Mouse (Mus musculus): ENCODE measurements around the gene Mbnl1. TPM values are rescaled to one million over a fixed set of nuclear protein-coding genes. Genes with fewer than 3 reads are reported as not detected.

Mbnl1 gene
- total and polyA plus RNA-seq, 3 experiments, result 174 to 332 (median 249) TPM

- no peak for TF ChIP-seq ZKSCAN1 (IDR thresholded peaks at IDR 0.05; ENCODE audit: borderline replicate concordance, low read depth, low read length)
- no peak for TF ChIP-seq SMC3 (IDR thresholded peaks at IDR 0.05; ENCODE audit: low read depth, low read length)
- TF ChIP-seq USF2 (conservative IDR thresholded peaks at IDR 0.05; ENCODE audit: low read depth, low read length), result no peak
- TF ChIP-seq MEF2A (IDR thresholded peaks at IDR 0.05; ENCODE audit: borderline replicate concordance, low read depth, low read length), result no peak
- no peak for TF ChIP-seq ZC3H11A (IDR thresholded peaks at IDR 0.05; ENCODE audit: low read depth, low read length)
- TF ChIP-seq E2F4 (IDR thresholded peaks at IDR 0.05; ENCODE audit: insufficient replicate concordance, low read depth, low read length), result no peak
- TF ChIP-seq POLR2A (IDR thresholded peaks at IDR 0.05; ENCODE audit: low read depth, low read length), result no peak
- TF ChIP-seq SIN3A (IDR thresholded peaks at IDR 0.05; ENCODE audit: low read length), result no peak
- TF ChIP-seq UBTF (IDR thresholded peaks at IDR 0.05; ENCODE audit: low read depth, low read length), result no peak
- Histone ChIP-seq H3K4me2 (ENCODE audit: insufficient read depth, low read depth, poor library complexity, severe bottlenecking) (no peak overlapping the region), H3K9me3 (replicated peaks; ENCODE audit: low read length) (no peaks in the 10 kb centered on the region), H3K79me2 (replicated peaks; ENCODE audit: control insufficient read depth, extremely low read depth, insufficient read depth, poor library complexity, severe bottlenecking) (peaks cover 17% of the 10 kb centered on the region), H3K4me1 (ENCODE audit: control insufficient read depth in 1 of 2, insufficient read depth in 2 of 2) (peaks cover 5 to 38% of the 10 kb centered on the region in 2 experiments; a peak in 3 of 4 replicates), H3K4me3 (replicated peaks in 1 of 3; ENCODE audit: low read depth in 2 of 3, low read length in 2 of 3, poor library complexity in 1 of 3) (no peak overlapping the region), H3K27ac (ENCODE audit: insufficient read depth, low read depth) (peak overlapping the region; percentile 4; the same call in 1 of the 2 replicates), H3K36me3 (replicated peaks in 1 of 2; ENCODE audit: control insufficient read depth in 1 of 2, insufficient read depth in 1 of 2, low read length in 1 of 2) (peaks cover 37 to 61% of the 10 kb centered on the region in 2 experiments), H3K9ac (ENCODE audit: insufficient read depth, low read depth) (no peak overlapping the region), H3K27me3 (replicated peaks) (no peaks in the 10 kb centered on the region)
- dilution Hi-C loops (cut with MboI; ENCODE audit: extremely low pct_ligation_motif_present, extremely low pct_unique_long_range_greater_than_20kb, low sequenced_read_pairs) (no loop called here), in situ Hi-C loops (cut with MboI; ENCODE audit: low pct_ligation_motif_present, low pct_unique_long_range_greater_than_20kb, low sequenced_read_pairs) (no loop called here)
- DNase-seq (ENCODE audit: extremely low read depth), result no peak
These were observed 145.0 kb downstream of the Mbnl1 start for GRCm38 (mm10) chr3:60617643-60618042.

- H3K27ac ChIP-seq (ENCODE audit: insufficient read depth, low read depth), result no peak overlapping the region
- peaks cover 34 to 60% of the 10 kb centered on the region in 2 experiments for H3K36me3 ChIP-seq (replicated peaks in 1 of 2; ENCODE audit: control insufficient read depth in 1 of 2, insufficient read depth in 1 of 2, low read length in 1 of 2)
- TF ChIP-seq SMC3 (IDR thresholded peaks at IDR 0.05; ENCODE audit: low read depth, low read length) (no peak), USF1 (IDR thresholded peaks at IDR 0.05; ENCODE audit: low read depth, low read length) (no peak), JUN (IDR thresholded peaks at IDR 0.05; ENCODE audit: insufficient read depth, low read depth, low read length) (no peak), UBTF (IDR thresholded peaks at IDR 0.05; ENCODE audit: low read depth, low read length) (no peak), USF2 (conservative IDR thresholded peaks at IDR 0.05; ENCODE audit: low read depth, low read length) (no peak)
- no peaks in the 10 kb centered on the region for H3K9me3 ChIP-seq (replicated peaks; ENCODE audit: low read length)
- H3K27me3 ChIP-seq (replicated peaks), result no peaks in the 10 kb centered on the region
- dilution Hi-C loops (cut with MboI; ENCODE audit: extremely low pct_ligation_motif_present, extremely low pct_unique_long_range_greater_than_20kb, low sequenced_read_pairs) (no loop called here), in situ Hi-C loops (cut with MboI; ENCODE audit: low pct_ligation_motif_present, low pct_unique_long_range_greater_than_20kb, low sequenced_read_pairs) (no loop called here)
- peaks cover 2 to 23% of the 10 kb centered on the region in 2 experiments; a peak in 3 of 4 replicates for H3K4me1 ChIP-seq (ENCODE audit: control insufficient read depth in 1 of 2, insufficient read depth in 2 of 2)
- peaks cover 5% of the 10 kb centered on the region for H3K79me2 ChIP-seq (replicated peaks; ENCODE audit: control insufficient read depth, extremely low read depth, insufficient read depth, poor library complexity, severe bottlenecking)
- H3K4me2 ChIP-seq (ENCODE audit: insufficient read depth, low read depth, poor library complexity, severe bottlenecking), result no peak overlapping the region
- no peak overlapping the region for H3K9ac ChIP-seq (ENCODE audit: insufficient read depth, low read depth)
- H3K4me3 ChIP-seq (replicated peaks in 1 of 3; ENCODE audit: low read depth in 2 of 3, low read length in 2 of 3, poor library complexity in 1 of 3), result no peak overlapping the region
- DNase-seq (ENCODE audit: extremely low read depth), result no peak
These were observed 147.6 kb downstream of the Mbnl1 start for GRCm38 (mm10) chr3:60620236-60620635.

- no peak for DNase-seq (ENCODE audit: extremely low read depth)
- H3K4me1 ChIP-seq (ENCODE audit: control insufficient read depth in 1 of 2, insufficient read depth in 2 of 2), result no peaks in the 10 kb centered on the region
- no peaks in the 10 kb centered on the region for H3K27me3 ChIP-seq (replicated peaks)
- H3K4me2 ChIP-seq (ENCODE audit: insufficient read depth, low read depth, poor library complexity, severe bottlenecking), result no peak overlapping the region
- in situ Hi-C loops (cut with MboI; ENCODE audit: low pct_ligation_motif_present, low pct_unique_long_range_greater_than_20kb, low sequenced_read_pairs), result no loop called here
- no peak overlapping the region for H3K9ac ChIP-seq (ENCODE audit: insufficient read depth, low read depth)
- no peak overlapping the region for H3K4me3 ChIP-seq (replicated peaks in 1 of 3; ENCODE audit: low read depth in 2 of 3, low read length in 2 of 3, poor library complexity in 1 of 3)
- TF ChIP-seq HCFC1 (IDR thresholded peaks at IDR 0.05; ENCODE audit: low read depth, low read length) (no peak), ZMIZ1 (IDR thresholded peaks at IDR 0.05; ENCODE audit: low read depth, low read length) (no peak), ELF1 (IDR thresholded peaks at IDR 0.05; ENCODE audit: low read depth, low read length) (no peak), CHD1 (IDR thresholded peaks at IDR 0.05; ENCODE audit: low read depth, low read length) (no peak), POLR2A (IDR thresholded peaks at IDR 0.05; ENCODE audit: low read depth, low read length) (no peak), MYC (IDR thresholded peaks at IDR 0.05; ENCODE audit: low read depth, low read length) (no peak), USF2 (conservative IDR thresholded peaks at IDR 0.05; ENCODE audit: low read depth, low read length) (no peak), ZC3H11A (IDR thresholded peaks at IDR 0.05; ENCODE audit: low read depth, low read length) (no peak), TCF12 (IDR thresholded peaks at IDR 0.05; ENCODE audit: low read depth, low read length) (no peak), IRF4 (IDR thresholded peaks at IDR 0.05; ENCODE audit: low read depth, low read length) (no peak), JUND (conservative IDR thresholded peaks at IDR 0.05; ENCODE audit: low read depth, low read length) (no peak), JUN (IDR thresholded peaks at IDR 0.05; ENCODE audit: insufficient read depth, low read depth, low read length) (no peak)
- no peaks in the 10 kb centered on the region for H3K9me3 ChIP-seq (replicated peaks; ENCODE audit: low read length)
- H3K27ac ChIP-seq (ENCODE audit: insufficient read depth, low read depth), result no peak overlapping the region
- peaks cover 19 to 47% of the 10 kb centered on the region in 2 experiments for H3K36me3 ChIP-seq (replicated peaks in 1 of 2; ENCODE audit: control insufficient read depth in 1 of 2, insufficient read depth in 1 of 2, low read length in 1 of 2)
- H3K79me2 ChIP-seq (replicated peaks; ENCODE audit: control insufficient read depth, extremely low read depth, insufficient read depth, poor library complexity, severe bottlenecking), result 0 out of 2 replicates have a peak, but pooled peaks cover 2% of the 10 kb centered on the region
- dilution Hi-C loops (cut with MboI; ENCODE audit: extremely low pct_ligation_motif_present, extremely low pct_unique_long_range_greater_than_20kb, low sequenced_read_pairs), result no loop called here
These were observed 158.6 kb downstream of the Mbnl1 start for GRCm38 (mm10) chr3:60631183-60631582.

Data from CH12.LX (cell line).